Mouse (Mus musculus) small intestine, adult 2 months (tissue): ENCODE results near the gene Rbm39.

Experiments
- CTCF ChIP-seq: fragments of 200-500 bp; IDR thresholded peaks from 2 replicates; pipeline ENCODE4 v1.5.1; 2012; ENCODE audit warnings: low read depth, mild to moderate bottlenecking, control low read depth, inconsistent platforms, low read length, moderate library complexity, mixed read lengths; ENCODE audit not compliant: insufficient replicate concordance, insufficient read length; ENCODE audit errors: extremely low read depth
- POLR2A ChIP-seq: fragments of 200-500 bp; IDR thresholded peaks from 2 replicates; pipeline ENCODE4 v1.6.1; 2012; ENCODE audit warnings: low read depth, mild to moderate bottlenecking, control low read depth, inconsistent platforms, low read length, moderate library complexity

- TF ChIP-seq CTCF = no peak
- no peak for TF ChIP-seq POLR2A
These were observed 56.3 kb downstream of the Rbm39 start for GRCm38 (mm10) chr2:156123731-156124130.
